Mouse (Mus musculus): ENCODE measurements at regions not wholly inside any gene's neighbourhood (a gene's known extent, or its start where the extent isn't known, plus 50 kb on each side); places are given as distances from the start of the nearest gene placed in this dataset.

- H3K4me3 ChIP-seq (ENCODE audit: insufficient read depth, low read length): no peak overlapping the region
- H3K4me1 ChIP-seq (ENCODE audit: control insufficient read depth, insufficient read depth, low read length): no peaks in the 10 kb centered on the region
- TF ChIP-seq CTCF (IDR thresholded peaks at IDR 0.05; ENCODE audit: borderline replicate concordance, insufficient read depth, low read length) (no peak), POLR2A (IDR thresholded peaks at IDR 0.05; ENCODE audit: low read depth, low read length) (no peak)
- no peak overlapping the region for H3K27ac ChIP-seq (ENCODE audit: insufficient read depth, low read length)
Measured at GRCm38 (mm10) chr4:5437076-5437475, 643.9 kb upstream of the Impad1 start.
